Mouse (Mus musculus) adrenal gland (tissue): ENCODE results near the gene Padi3.

ENCODE experiments used
- intact Hi-C: fragments of 180-260 bp; cut with DNase I; formaldehyde crosslinking; loops from one replicate; pipeline ENCODE4 v1.15.1; 2025

Padi3 gene

DNA sequence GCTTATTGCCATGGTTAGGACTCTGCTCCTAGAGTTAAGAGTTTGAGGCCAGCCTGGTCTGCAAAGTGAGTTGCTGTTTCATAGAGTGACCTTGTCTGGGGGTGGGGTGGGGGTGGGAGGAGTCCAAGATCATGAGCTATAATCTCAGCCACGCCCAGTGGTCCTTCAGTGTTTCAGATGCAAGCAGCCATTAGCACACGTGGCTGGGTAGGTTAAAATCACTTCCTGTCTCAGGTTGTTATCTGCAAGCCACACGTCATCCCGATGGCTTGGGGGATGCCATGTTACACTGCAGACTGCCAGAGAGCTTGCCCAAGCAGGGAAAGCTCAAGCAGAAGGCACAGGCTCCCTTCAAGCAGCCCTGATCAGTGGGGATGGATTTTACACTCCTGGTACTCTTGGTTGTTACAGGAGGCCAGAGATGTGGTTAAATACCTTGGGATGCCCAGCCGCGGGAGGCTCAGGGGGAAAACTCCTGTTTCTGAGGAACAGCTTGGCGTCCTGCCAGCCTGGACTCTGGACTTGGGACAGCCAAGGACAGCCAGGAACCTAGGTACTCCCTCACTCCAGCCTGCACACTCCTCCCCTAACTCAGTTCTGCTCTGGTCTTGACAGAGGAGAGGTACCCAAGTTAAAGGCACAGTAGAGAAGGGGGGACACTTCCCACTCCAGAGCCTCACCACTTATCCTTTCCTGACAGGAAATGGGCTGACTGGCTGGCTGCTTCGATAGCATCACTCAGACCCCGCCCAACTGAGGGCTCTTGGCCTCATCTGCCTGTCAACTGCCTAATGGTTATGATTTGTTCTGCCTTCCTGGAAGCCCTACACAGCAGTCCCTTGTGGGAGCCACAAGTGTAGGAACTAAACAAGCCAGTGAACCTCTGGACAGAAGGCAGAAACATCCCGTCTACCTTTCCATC lies 5.8 kb upstream of the Padi3 start:
- intact Hi-C loops: no loop called here

DNA sequence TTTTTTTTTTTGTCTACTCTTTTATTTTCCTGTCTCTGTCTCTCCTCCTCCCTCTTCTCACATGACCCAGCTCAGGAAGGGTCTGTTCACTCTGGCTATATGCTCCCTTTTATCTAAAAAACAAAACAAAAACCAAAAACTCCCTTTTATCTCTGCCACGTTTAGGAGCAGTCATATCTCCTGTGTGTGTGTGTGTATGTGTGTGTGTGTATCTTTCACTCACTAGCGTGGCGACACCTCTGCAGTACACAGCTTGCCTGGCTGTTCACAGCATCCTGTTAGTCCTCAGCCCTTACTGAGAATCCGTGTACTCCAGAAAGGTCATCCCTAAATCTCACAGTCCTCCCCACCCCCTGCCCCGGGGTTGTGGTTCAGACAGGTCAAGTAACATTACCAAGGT lies 5.0 kb upstream of the Padi3 start:
- intact Hi-C loops: no loop called here

- intact Hi-C loops: no loop called here
These were observed 4.1 kb upstream of the Padi3 start for GRCm38 (mm10) chr4:140814241-140815225.

DNA sequence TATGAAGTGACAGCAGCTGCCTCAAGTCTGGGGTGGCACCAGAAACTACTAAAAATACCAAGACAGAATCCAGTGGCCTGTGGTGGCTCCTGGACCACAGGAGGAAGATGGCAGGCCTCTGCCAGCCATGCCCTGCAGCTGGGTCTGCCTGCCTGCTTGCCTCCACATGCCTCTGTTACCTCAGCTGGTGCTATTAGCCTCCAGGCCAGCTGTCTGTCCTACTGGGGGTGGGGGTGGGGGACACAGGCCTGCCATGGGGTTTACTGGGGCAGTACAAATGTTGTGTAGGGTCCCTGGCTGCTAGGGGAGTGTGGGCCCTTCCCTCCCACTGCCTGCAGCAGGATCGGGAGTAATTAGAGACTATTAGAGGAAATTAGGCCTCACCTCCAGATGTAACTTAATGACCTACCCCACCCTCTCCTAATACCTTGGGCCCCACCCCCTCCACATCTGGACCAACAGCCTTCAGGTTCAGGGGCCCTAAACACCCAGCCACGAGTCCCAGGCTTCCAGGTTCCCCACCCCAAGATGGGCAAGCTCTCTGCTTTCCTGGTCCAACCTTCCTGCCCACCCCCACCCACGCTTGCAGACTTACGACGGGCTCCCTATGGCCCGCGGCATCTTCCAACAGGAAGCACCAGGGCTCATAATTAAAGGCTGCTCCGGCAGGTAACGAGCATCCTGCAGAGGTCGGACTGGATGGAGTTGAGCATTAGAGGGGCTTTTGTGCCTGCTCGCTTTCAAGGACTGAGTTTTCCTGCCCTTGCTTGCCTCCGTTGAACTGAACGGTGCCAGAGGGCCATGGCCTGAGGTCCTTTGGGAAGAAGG lies 3.1 kb upstream of the Padi3 start:
- intact Hi-C loops: no loop called here

DNA sequence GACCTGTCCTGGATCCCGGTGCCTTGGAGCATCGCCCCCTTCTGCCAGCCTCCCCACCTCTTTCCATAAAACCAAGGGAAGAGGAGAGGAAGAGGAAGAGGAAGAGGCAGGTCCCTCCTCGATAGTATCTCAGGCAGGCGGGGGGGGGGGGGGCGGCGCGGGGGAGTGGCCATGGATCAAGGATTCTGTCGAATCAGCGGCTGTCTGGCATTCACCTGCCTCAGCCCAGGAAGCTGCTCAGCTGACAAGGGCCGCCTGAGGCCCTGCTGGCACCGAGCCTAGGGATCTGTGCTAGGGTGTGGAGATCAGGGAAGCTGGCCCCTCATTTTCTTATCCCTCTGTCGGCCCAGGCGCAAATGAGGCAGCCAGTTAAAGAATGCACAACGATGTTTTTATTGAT lies 2.2 kb upstream of the Padi3 start:
- intact Hi-C loops: no loop called here

- intact Hi-C loops: no loop called here
These were observed 1.7 kb upstream of the Padi3 start for GRCm38 (mm10) chr4:140812191-140812590.

GRCm38 (mm10) chr4:140809118-140809517 lies 1.3 kb downstream of the Padi3 start:
- intact Hi-C loops: no loop called here

- intact Hi-C loops: no loop called here
These were observed 5.8 kb downstream of the Padi3 start for GRCm38 (mm10) chr4:140804601-140805000.

- intact Hi-C loops: no loop called here
These were observed 9.1 kb downstream of the Padi3 start for GRCm38 (mm10) chr4:140801364-140801763.

- intact Hi-C loops: no loop called here
These were observed 13.7 kb downstream of the Padi3 start for GRCm38 (mm10) chr4:140796786-140797185.

DNA sequence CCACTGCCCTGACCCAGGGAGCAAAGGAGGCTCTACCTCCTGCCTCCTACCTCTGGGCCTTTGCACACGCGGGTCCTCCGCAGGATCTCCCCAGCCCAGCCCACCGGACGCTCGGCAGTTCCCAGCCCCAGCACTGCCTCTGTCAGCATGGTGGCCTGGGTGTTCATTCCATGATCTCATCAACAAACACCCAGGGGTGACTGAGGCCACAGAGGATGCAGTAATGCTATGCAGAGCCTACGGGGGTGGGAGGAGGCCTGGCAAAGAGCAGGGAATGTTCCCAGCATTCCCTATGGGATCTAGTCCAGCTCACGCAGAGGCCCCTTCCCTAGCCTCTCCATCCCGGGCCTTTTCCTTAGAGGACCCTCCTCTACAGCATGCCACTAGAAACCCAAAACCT lies 15.8 kb downstream of the Padi3 start:
- intact Hi-C loops: no loop called here

DNA sequence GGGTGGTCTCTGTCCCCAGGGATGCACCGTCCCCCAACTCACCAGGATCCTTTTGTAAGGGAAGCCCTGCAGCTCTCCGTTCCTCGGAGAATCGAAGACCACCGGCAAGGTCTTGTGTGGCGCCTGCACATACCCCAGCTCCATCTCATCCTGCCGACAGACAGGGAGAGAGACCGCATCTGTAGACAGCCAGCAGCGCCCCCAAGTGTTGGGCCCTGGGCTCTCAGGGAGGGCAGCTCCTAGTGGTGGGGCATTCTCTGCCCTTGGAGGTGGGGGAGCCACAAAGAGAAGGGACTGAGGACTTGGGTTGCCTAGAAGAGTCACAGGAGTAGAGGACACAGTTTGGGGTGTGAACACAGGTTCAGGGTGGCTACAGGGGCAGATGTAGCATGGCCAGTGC lies 16.7 kb downstream of the Padi3 start:
- intact Hi-C loops: no loop called here

- intact Hi-C loops: no loop called here
These were observed 17.9 kb downstream of the Padi3 start for GRCm38 (mm10) chr4:140792584-140792983.

DNA sequence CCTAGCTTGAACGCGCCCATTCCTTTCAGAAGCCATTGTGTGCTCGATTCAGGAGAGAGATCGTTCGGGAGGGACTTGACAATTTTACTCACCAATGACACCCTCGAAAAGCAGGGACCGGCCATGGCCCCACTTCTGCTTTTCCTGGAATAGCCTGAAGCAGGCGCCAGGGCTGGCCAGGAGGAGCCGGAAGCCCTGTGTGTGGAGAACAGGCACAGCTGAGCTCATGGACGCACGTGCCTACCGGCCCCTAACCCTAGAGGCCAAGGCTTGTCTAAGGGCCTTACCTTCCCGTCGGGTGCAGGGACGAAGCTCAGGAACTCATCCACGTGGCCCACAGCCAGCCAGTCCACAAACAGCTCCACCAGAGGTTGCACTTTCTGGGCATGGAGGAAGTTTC lies 19.4 kb downstream of the Padi3 start:
- intact Hi-C loops: no loop called here

DNA sequence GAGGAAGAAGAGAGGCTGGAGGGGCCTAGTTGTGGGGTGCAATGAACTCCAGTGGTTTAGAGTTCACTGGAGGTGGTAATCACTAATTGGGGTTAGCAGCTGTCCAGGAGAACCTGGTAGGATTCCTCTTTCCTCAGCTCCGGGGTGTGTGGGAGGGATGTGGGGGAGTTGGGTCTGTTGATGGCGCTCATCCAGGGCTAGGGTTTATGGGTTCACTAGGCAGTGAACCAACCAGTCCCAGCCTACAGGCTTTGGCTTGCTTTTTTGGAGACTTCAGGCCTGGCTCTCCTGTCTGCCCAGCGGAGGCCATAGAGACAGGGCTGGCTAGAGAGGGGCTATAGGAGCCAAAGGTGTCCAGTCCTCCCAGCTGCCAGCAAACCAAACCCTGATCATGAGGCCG lies 20.5 kb downstream of the Padi3 start:
- intact Hi-C loops: loop anchor here (1.0 to 2.0 kb wide), 2 partner anchors 112 to 169 kb away; no protein-coding TSS in a partner anchor

DNA sequence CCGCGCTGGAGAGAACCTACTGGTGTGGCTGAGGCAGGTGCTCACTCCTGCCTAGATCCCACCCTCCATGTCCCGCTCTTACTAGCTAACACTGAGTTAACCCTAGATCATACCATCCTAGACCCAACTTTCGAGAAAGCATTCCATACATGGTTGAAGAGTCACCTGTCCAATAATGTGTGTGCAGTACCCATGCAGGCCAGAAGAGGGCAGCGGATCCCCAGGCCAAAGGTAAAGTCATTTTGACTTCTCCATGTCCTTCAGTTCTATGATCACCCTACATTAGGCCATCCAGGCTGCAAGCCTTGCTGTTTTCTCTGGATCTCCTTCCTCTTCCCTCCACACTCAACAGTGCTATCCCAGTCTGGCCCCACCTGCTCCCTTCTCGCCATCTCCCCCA lies 21.5 kb downstream of the Padi3 start:
- intact Hi-C loops: loop anchor here (1.0 to 2.0 kb wide), 2 partner anchors 113 to 170 kb away; no protein-coding TSS in a partner anchor

DNA sequence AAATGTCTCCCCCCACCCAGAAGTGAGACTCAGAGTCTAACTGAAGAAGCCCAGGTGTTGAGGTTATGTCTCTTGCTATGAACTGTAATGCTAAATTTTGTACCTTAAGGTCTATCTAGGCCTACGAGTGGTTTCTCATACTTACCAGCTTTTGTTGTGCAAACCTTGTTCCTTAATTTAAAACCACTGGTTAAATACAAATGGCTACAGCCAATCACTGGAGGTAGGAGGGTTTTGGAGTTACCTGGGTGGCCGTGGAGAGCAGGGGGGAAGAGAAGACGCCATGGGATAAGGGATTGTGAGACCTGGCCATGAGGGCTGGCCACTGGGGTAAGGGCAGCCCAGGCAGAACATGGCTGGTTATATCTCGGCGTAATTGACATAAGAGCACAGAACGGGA lies 22.2 kb downstream of the Padi3 start:
- intact Hi-C loops: loop anchor here (2.0 kb wide), 1 partner anchor 171 kb away; no protein-coding TSS in a partner anchor

DNA sequence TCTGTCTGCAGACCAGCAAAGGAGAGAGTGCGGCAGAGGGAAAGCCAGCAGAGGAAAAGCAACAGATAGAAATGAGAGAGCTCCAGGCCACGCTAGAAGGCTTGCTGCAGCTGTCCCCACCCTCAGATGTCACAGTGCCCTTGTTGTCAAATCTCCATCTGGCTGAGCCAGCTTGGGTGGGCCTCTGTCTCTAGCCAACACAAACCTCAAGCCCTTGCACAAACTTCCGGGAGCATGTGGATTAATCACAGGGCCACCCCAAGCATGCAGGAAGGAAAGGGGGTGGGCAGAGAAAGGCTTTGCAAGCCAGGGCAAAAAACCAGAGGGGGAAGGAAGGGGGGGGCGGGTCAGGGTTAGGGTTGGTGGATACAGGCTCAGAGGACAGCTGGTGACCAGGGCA lies 23.0 kb downstream of the Padi3 start:
- intact Hi-C loops: no loop called here

GRCm38 (mm10) chr4:140785217-140785616 lies 25.2 kb downstream of the Padi3 start:
- intact Hi-C loops: no loop called here

DNA sequence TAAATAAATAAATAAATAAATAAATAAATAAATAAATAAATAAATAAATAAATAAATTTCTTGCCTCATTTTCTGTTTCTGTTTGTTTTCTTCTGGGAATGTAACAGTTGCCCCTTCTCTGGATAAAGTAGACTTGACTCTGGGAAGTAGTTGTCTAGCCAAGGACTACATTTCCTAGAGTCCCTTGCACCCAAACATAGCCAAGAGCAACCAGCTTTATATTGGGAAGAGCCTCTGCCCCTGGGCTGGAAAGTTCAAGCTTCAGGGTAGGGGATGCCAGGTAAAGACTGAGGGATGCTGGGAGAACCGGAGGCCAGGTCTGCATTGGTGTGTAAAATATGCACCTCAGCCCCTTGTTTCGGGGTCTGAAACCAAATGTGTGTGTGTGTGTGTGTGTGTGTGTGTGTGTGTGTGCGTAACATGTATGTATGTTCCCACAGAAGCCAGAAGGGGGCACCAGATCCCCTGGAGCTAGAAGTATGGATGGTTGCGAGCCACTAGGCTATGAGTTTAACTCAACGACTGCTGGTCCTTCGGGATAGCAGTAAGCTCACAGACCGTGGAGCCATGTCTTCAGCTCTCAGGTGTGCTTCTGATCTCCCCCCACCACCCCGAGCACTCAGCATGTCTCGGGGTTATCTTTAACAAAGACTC lies 26.0 kb downstream of the Padi3 start:
- intact Hi-C loops: no loop called here
